Mouse (Mus musculus) gastrocnemius, postnatal 10 days (tissue): ENCODE data around the gene BC017158. TPM values are rescaled to one million over a fixed set of nuclear protein-coding genes. Genes with fewer than 3 reads are reported as not detected.
A peak's percentile ranks its signal among the peaks of the same experiment; 100 is the strongest.
"Not testable (repeated sequence)": the region's sequence is repeated elsewhere in the genome, so short reads cannot be mapped to it uniquely, and the experiment has no call there.

Source experiments
- DNase-seq: peaks from one replicate; pipeline ENCODE4 v3.0.0; 2021; ENCODE audit warnings: mixed read lengths
- long read RNA-seq, 2 experiments: library from polyadenylated mRNA; stranded (forward); transcript quantifications; one replicate each; pipeline ENCODE4 v2.0.0; 2021
- total RNA-seq, 2 experiments: library from RNA; stranded (reverse); gene quantifications; 2 replicates each; pipeline ENCODE4 v1.2.3; 2021

The BC017158 gene
- total RNA-seq, result 10 to 100 TPM in 1 of 2 experiments, 1 to 10 TPM in 1; 7.0 to 11.9 TPM
- long read RNA-seq, experiment 1, transcript BC017158-201 (13 exons, 2,627 nt), result major isoform, 9 of 18 reads
- long read RNA-seq, experiment 1, partial matches to known transcripts, result 5 of 18 reads
- long read RNA-seq, experiment 1, other reads (novel, unspliced or antisense), result 4 of 18 reads
- long read RNA-seq, experiment 2, transcript BC017158-201 (13 exons, 2,627 nt), result major isoform, 8 of 15 reads
- long read RNA-seq, experiment 2, partial matches to known transcripts, result 4 of 15 reads
- long read RNA-seq, experiment 2, other reads (novel, unspliced or antisense), result 2 of 15 reads

- DNase-seq, result peak; percentile 59
These were observed at the start of gene BC017158 for GRCm38 (mm10) chr7:128297617-128298480. Gene BC017158 (minus strand): TSS chr7:128298170.

- no peak for DNase-seq
These were observed 49.0 kb upstream of the BC017158 start for GRCm38 (mm10) chr7:128346991-128347390.

GRCm38 (mm10) chr7:128346522-128346921 lies 48.6 kb upstream of the BC017158 start:
- no peak for DNase-seq

GRCm38 (mm10) chr7:128345691-128346090 lies 47.7 kb upstream of the BC017158 start:
- DNase-seq, result no peak

- peak; percentile 77 for DNase-seq
These were observed 47.1 kb upstream of the BC017158 start for GRCm38 (mm10) chr7:128344928-128345653.

- DNase-seq, result no peak
These were observed 46.5 kb upstream of the BC017158 start for GRCm38 (mm10) chr7:128344488-128344887.

- not testable (repeated sequence) for DNase-seq
These were observed 44.7 kb upstream of the BC017158 start for GRCm38 (mm10) chr7:128342691-128343090.

GRCm38 (mm10) chr7:128340321-128340720 lies 42.4 kb upstream of the BC017158 start:
- DNase-seq, result not testable (repeated sequence)

- no peak for DNase-seq
These were observed 34.9 kb upstream of the BC017158 start for GRCm38 (mm10) chr7:128332896-128333295.

GRCm38 (mm10) chr7:128330981-128331380 lies 33.0 kb upstream of the BC017158 start:
- no peak for DNase-seq

- DNase-seq, result no peak
These were observed 27.0 kb upstream of the BC017158 start for GRCm38 (mm10) chr7:128324977-128325376.

GRCm38 (mm10) chr7:128321260-128321659 lies 23.3 kb upstream of the BC017158 start:
- DNase-seq, result no peak

- DNase-seq, result no peak
These were observed 22.3 kb upstream of the BC017158 start for GRCm38 (mm10) chr7:128320219-128320816.

- DNase-seq, result no peak
These were observed 21.2 kb upstream of the BC017158 start for GRCm38 (mm10) chr7:128319140-128319539.

- no peak for DNase-seq
These were observed 19.0 kb upstream of the BC017158 start for GRCm38 (mm10) chr7:128317011-128317410.

GRCm38 (mm10) chr7:128314491-128314890 lies 16.5 kb upstream of the BC017158 start:
- no peak for DNase-seq

GRCm38 (mm10) chr7:128313601-128314000 lies 15.6 kb upstream of the BC017158 start:
- no peak for DNase-seq

GRCm38 (mm10) chr7:128312375-128313059 lies 14.5 kb upstream of the BC017158 start:
- DNase-seq, result no peak

GRCm38 (mm10) chr7:128311811-128312210 lies 13.8 kb upstream of the BC017158 start:
- no peak for DNase-seq

GRCm38 (mm10) chr7:128311263-128311662 lies 13.3 kb upstream of the BC017158 start:
- DNase-seq, result no peak

GRCm38 (mm10) chr7:128310229-128310688 lies 12.3 kb upstream of the BC017158 start:
- no peak for DNase-seq
